Mouse (Mus musculus) embryonic facial prominence, embryonic 10.5 days (tissue): Measurements from ENCODE around the gene Pfas. TPM values are rescaled to one million over a fixed set of nuclear protein-coding genes. Genes with fewer than 3 reads are reported as not detected.
"Not testable (repeated sequence)": the region's sequence is repeated elsewhere in the genome, so short reads cannot be mapped to it uniquely, and the experiment has no call there.

Experiments used
- DNase-seq: peaks from one replicate; pipeline ENCODE4 v3.0.0-alpha.2; 2017; ENCODE audit warnings: low spot score
- H3K27ac ChIP-seq: fragments of 300-500 bp; sonication (generic); replicated peaks from 2 replicates; pipeline ENCODE4 v1.5.1; 2016; ENCODE audit warnings: mild to moderate bottlenecking
- H3K27me3 ChIP-seq: fragments of 300-500 bp; sonication (generic); replicated peaks from 2 replicates; pipeline ENCODE4 v1.6.1; 2016; ENCODE audit warnings: low read depth, mild to moderate bottlenecking; ENCODE audit not compliant: poor library complexity, severe bottlenecking
- H3K36me3 ChIP-seq: fragments of 300-500 bp; sonication (generic); replicated peaks from 2 replicates; pipeline ENCODE4 v1.6.1; 2016; ENCODE audit warnings: mild to moderate bottlenecking, moderate library complexity
- H3K4me1 ChIP-seq: fragments of 300-500 bp; sonication (generic); 2 replicates; pipeline ENCODE4 v1.6.1; 2016
- H3K4me3 ChIP-seq: fragments of 300-500 bp; sonication (generic); 2 replicates; pipeline ENCODE4 v1.5.1; 2016; ENCODE audit warnings: mild to moderate bottlenecking, moderate library complexity
- H3K9me3 ChIP-seq: fragments of 300-500 bp; sonication (generic); 2 replicates; pipeline ENCODE4 v1.6.1; 2016; ENCODE audit warnings: mild to moderate bottlenecking
- WGBS: fragments of 180-500 bp; shearing (Covaris S2); methylation state at CpG from one replicate; pipeline ENCODE4 v1.1.7; 2016; 5-methylcytosine and 5-hydroxymethylcytosine counted together
- polyA plus RNA-seq: library from polyadenylated mRNA; unstranded; fragments of >200 nt; fragmentation: Nextera tagmentation; extraction: Ambion mirVana; gene quantifications from 2 replicates; pipeline ENCODE4 v1.2.1, GENCODE M21; 2016

The Pfas gene
- polyA plus RNA-seq, 1 experiment from 2014 or later, result 70.1 TPM

- Histone ChIP-seq H3K27me3 (no peaks in the 10 kb centered on the region), H3K27ac (peak overlapping the region; percentile 86), H3K36me3 (peaks cover 49% of the 10 kb centered on the region), H3K4me3 (peak overlapping the region; percentile 77), H3K9me3 (no peaks in the 10 kb centered on the region), H3K4me1 (peaks cover 33% of the 10 kb centered on the region)
- DNase-seq, result peak; percentile 89
- 10% methylated on average over 20 of the region's 20 CpGs for WGBS
Observed at GRCm38 (mm10) chr11:69036486-69037230, 28.4 kb upstream of the Pfas start.

- 7% methylated on average over 8 of the region's 8 CpGs for WGBS
- Histone ChIP-seq H3K27ac (peak overlapping the region; percentile 79), H3K27me3 (no peaks in the 10 kb centered on the region), H3K36me3 (peaks cover 57% of the 10 kb centered on the region), H3K4me1 (peaks cover 33% of the 10 kb centered on the region), H3K9me3 (no peaks in the 10 kb centered on the region), H3K4me3 (peak overlapping the region; percentile 77)
- DNase-seq, result peak; percentile 87
Observed at GRCm38 (mm10) chr11:69035849-69036248, 27.6 kb upstream of the Pfas start.

- peaks cover 33% of the 10 kb centered on the region for H3K4me1 ChIP-seq
- H3K9me3 ChIP-seq, result no peaks in the 10 kb centered on the region
- 79% methylated on average over 9 of the region's 9 CpGs for WGBS
- no peak for DNase-seq
- H3K36me3 ChIP-seq, result peaks cover 61% of the 10 kb centered on the region
- H3K27ac ChIP-seq, result peak overlapping the region; percentile 79
- H3K4me3 ChIP-seq, result peak overlapping the region; percentile 77
- H3K27me3 ChIP-seq, result no peaks in the 10 kb centered on the region
Observed at GRCm38 (mm10) chr11:69035411-69035810, 27.2 kb upstream of the Pfas start.

GRCm38 (mm10) chr11:69034585-69034984 is 26.3 kb upstream of the Pfas start:
- WGBS, result 93% methylated on average over 3 of the region's 3 CpGs
- Histone ChIP-seq H3K4me3 (no peak overlapping the region), H3K27me3 (no peaks in the 10 kb centered on the region), H3K27ac (no peak overlapping the region), H3K4me1 (peaks cover 31% of the 10 kb centered on the region), H3K36me3 (peaks cover 70% of the 10 kb centered on the region), H3K9me3 (no peaks in the 10 kb centered on the region)
- DNase-seq, result no peak

- no peaks in the 10 kb centered on the region for H3K27me3 ChIP-seq
- H3K4me1 ChIP-seq, result peaks cover 21% of the 10 kb centered on the region
- no peak overlapping the region for H3K27ac ChIP-seq
- DNase-seq, result no peak
- H3K4me3 ChIP-seq, result no peak overlapping the region
- no peaks in the 10 kb centered on the region for H3K9me3 ChIP-seq
- WGBS, result 70% methylated on average over 9 of the region's 9 CpGs
- peaks cover 80% of the 10 kb centered on the region for H3K36me3 ChIP-seq
Observed at GRCm38 (mm10) chr11:69033552-69033951, 25.3 kb upstream of the Pfas start.

GRCm38 (mm10) chr11:69028805-69029204 is 20.5 kb upstream of the Pfas start:
- 64% methylated on average over 2 of the region's 2 CpGs for WGBS
- H3K4me3 ChIP-seq, result no peak overlapping the region
- no peaks in the 10 kb centered on the region for H3K4me1 ChIP-seq
- H3K9me3 ChIP-seq, result no peaks in the 10 kb centered on the region
- H3K27me3 ChIP-seq, result no peaks in the 10 kb centered on the region
- H3K27ac ChIP-seq, result no peak overlapping the region
- H3K36me3 ChIP-seq, result peaks cover 100% of the 10 kb centered on the region
- DNase-seq, result no peak

- H3K27me3 ChIP-seq, result no peaks in the 10 kb centered on the region
Observed at GRCm38 (mm10) chr11:69026562-69026961, 18.3 kb upstream of the Pfas start.

GRCm38 (mm10) chr11:69020691-69021090 is 12.4 kb upstream of the Pfas start:
- Histone ChIP-seq H3K9me3 (no peaks in the 10 kb centered on the region), H3K27me3 (no peaks in the 10 kb centered on the region), H3K36me3 (peaks cover 59% of the 10 kb centered on the region), H3K4me1 (peaks cover 8% of the 10 kb centered on the region), H3K4me3 (no peak overlapping the region), H3K27ac (no peak overlapping the region)
- DNase-seq, result no peak

More at GRCm38 (mm10) chr11:69026562-69026961, 18.3 kb upstream of the Pfas start:
- DNase-seq, result no peak
- WGBS, result 82% methylated on average over 3 of the region's 3 CpGs
- Histone ChIP-seq H3K27ac (no peak overlapping the region), H3K4me3 (no peak overlapping the region), H3K36me3 (peaks cover 100% of the 10 kb centered on the region), H3K4me1 (no peaks in the 10 kb centered on the region), H3K9me3 (no peaks in the 10 kb centered on the region)

- 67% methylated on average over 3 of the region's 3 CpGs for WGBS
- Histone ChIP-seq H3K4me1 (peaks cover 15% of the 10 kb centered on the region), H3K27ac (peak overlapping the region; percentile 98), H3K4me3 (peak overlapping the region; percentile 80), H3K36me3 (peaks cover 20% of the 10 kb centered on the region), H3K9me3 (no peaks in the 10 kb centered on the region), H3K27me3 (no peaks in the 10 kb centered on the region)
- no peak for DNase-seq
Observed at GRCm38 (mm10) chr11:69016755-69017154, 8.5 kb upstream of the Pfas start.

GRCm38 (mm10) chr11:69015644-69016441 is 7.6 kb upstream of the Pfas start, which contains the start of gene Ctc1:
Ctc1 (plus strand) TSS chr11:69015911.
- Histone ChIP-seq H3K27me3 (no peaks in the 10 kb centered on the region), H3K4me1 (peaks cover 23% of the 10 kb centered on the region), H3K4me3 (peak within 1 kb of the TSS; percentile 80), H3K9me3 (no peaks in the 10 kb centered on the region), H3K36me3 (peaks cover 11% of the 10 kb centered on the region), H3K27ac (peak within 1 kb of the TSS; percentile 98)
- DNase-seq, result peak; percentile 95
- WGBS, result 4% methylated on average over 38 of the region's 38 CpGs

GRCm38 (mm10) chr11:69012071-69012601 is 3.9 kb upstream of the Pfas start:
- peak overlapping the region; percentile 83 for H3K27ac ChIP-seq
- H3K4me3 ChIP-seq, result peak overlapping the region; percentile 66
- no peaks in the 10 kb centered on the region for H3K27me3 ChIP-seq
- H3K4me1 ChIP-seq, result peaks cover 30% of the 10 kb centered on the region
- peak; percentile 89 for DNase-seq
- H3K9me3 ChIP-seq, result no peaks in the 10 kb centered on the region
- H3K36me3 ChIP-seq, result no peaks in the 10 kb centered on the region
- WGBS, result 2% methylated on average over 18 of the region's 18 CpGs

- peak overlapping the region; percentile 66 for H3K4me3 ChIP-seq
- not testable (repeated sequence) for H3K36me3 ChIP-seq, DNase-seq, H3K27me3 ChIP-seq, H3K9me3 ChIP-seq
- peak overlapping the region; percentile 83 for H3K27ac ChIP-seq
- 74% methylated on average over 2 of the region's 2 CpGs for WGBS
- H3K4me1 ChIP-seq, result peaks cover 28% of the 10 kb centered on the region
Observed at GRCm38 (mm10) chr11:69011445-69011844, 3.2 kb upstream of the Pfas start.
